Mouse (Mus musculus) MEL (cell line): Measurements from ENCODE around the gene Gabbr2. TPM values are rescaled to one million over a fixed set of nuclear protein-coding genes. Genes with fewer than 3 reads are reported as not detected.
"Not testable (repeated sequence)": the region's sequence is repeated elsewhere in the genome, so short reads cannot be mapped to it uniquely, and the experiment has no call there.

Source experiments
- DNase-seq: peaks from one replicate; pipeline ENCODE4 v3.0.0; 2011; ENCODE audit warnings: low read depth, low spot score
- H3K27ac ChIP-seq: 2 replicates; pipeline ENCODE4 v1.5.1; 2012; ENCODE audit warnings: low read depth, mild to moderate bottlenecking, control low read depth, low read length, moderate library complexity; ENCODE audit not compliant: control insufficient read depth
- H3K27me3 ChIP-seq, 2 experiments: fragments of 150-350 bp in 1 of 2; sonication (generic) in 1 of 2; 2 replicates each; pipeline ENCODE4 v1.6.1; 2012; ENCODE audit warnings: low read length in 2 of 2, mild to moderate bottlenecking in 2 of 2, improper control_type of control experiment in 1 of 2, moderate library complexity in 1 of 2; ENCODE audit not compliant: insufficient read depth in 2 of 2, control insufficient read depth in 1 of 2
- H3K36me3 ChIP-seq, 2 experiments: 2 replicates each; pipeline ENCODE4 v1.6.1; 2012 to 2014; ENCODE audit warnings: low read length in 2 of 2, improper control_type of control experiment in 1 of 2, inconsistent platforms in 1 of 2, mild to moderate bottlenecking in 1 of 2; ENCODE audit not compliant: insufficient read depth in 2 of 2, control insufficient read depth in 1 of 2
- H3K4me1 ChIP-seq, 2 experiments: fragments of 150-350 bp in 1 of 2; sonication (generic) in 1 of 2; 2 replicates each; pipeline ENCODE4 v1.6.1; 2012; ENCODE audit warnings: low read length in 2 of 2, improper control_type of control experiment in 1 of 2, mild to moderate bottlenecking in 1 of 2; ENCODE audit not compliant: insufficient read depth in 2 of 2, control insufficient read depth in 1 of 2
- H3K4me3 ChIP-seq, 2 experiments: fragments of 150-350 bp in 1 of 2; sonication (generic) in 1 of 2; 2 replicates each; pipeline ENCODE4 v1.5.1; 2012; ENCODE audit warnings: low read depth in 2 of 2, low read length in 2 of 2, mild to moderate bottlenecking in 2 of 2, moderate library complexity in 2 of 2, control low read depth in 1 of 2, improper control_type of control experiment in 1 of 2; ENCODE audit not compliant: control insufficient read depth in 1 of 2, insufficient read depth in 1 of 2
- H3K79me2 ChIP-seq: 2 replicates; pipeline ENCODE4 v1.6.1; 2012; ENCODE audit warnings: mild to moderate bottlenecking, low read length, moderate library complexity; ENCODE audit not compliant: control insufficient read depth, poor library complexity, insufficient read depth
- H3K9ac ChIP-seq: 2 replicates; pipeline ENCODE4 v1.6.1; 2012; ENCODE audit warnings: low read depth, mild to moderate bottlenecking, control low read depth, low read length, moderate library complexity; ENCODE audit not compliant: control insufficient read depth, poor library complexity, severe bottlenecking
- H3K9me3 ChIP-seq: fragments of 150-350 bp; sonication (generic); replicated peaks from 2 replicates; pipeline ENCODE4 v1.6.1; 2012; ENCODE audit warnings: mild to moderate bottlenecking, low read length, improper control_type of control experiment, moderate library complexity; ENCODE audit not compliant: insufficient read depth
- CHD2 ChIP-seq: IDR thresholded peaks from 2 replicates; pipeline ENCODE4 v1.6.1; 2011; ENCODE audit warnings: low read length, improper control_type of control experiment
- CTCF ChIP-seq, 3 experiments: IDR thresholded peaks in 2 of 3; conservative IDR thresholded peaks in 1 of 3; 2 replicates each; pipeline ENCODE4 v1.5.1; 2011 to 2012; ENCODE audit warnings: low read length in 3 of 3, low read depth in 2 of 3, mild to moderate bottlenecking in 2 of 3, improper control_type of control experiment in 1 of 3, inconsistent platforms in 1 of 3, mixed read lengths in 1 of 3, moderate library complexity in 1 of 3; ENCODE audit not compliant: control insufficient read depth in 1 of 3, insufficient read depth in 1 of 3, poor library complexity in 1 of 3, severe bottlenecking in 1 of 3
- E2F4 ChIP-seq: IDR thresholded peaks from 2 replicates; pipeline ENCODE4 v1.6.1; 2011; ENCODE audit warnings: low read depth, low read length, improper control_type of control experiment, borderline replicate concordance
- GATA1 ChIP-seq: IDR thresholded peaks from 2 replicates; pipeline ENCODE4 v1.6.1; 2011; ENCODE audit warnings: low read depth, low read length, improper control_type of control experiment
- HCFC1 ChIP-seq: IDR thresholded peaks from 2 replicates; pipeline ENCODE4 v1.6.1; 2012; ENCODE audit warnings: low read depth, mild to moderate bottlenecking, inconsistent platforms, low read length, improper control_type of control experiment, moderate library complexity
- MAFK ChIP-seq: IDR thresholded peaks from 2 replicates; pipeline ENCODE4 v1.6.1; 2011; ENCODE audit warnings: low read depth, mild to moderate bottlenecking, low read length, improper control_type of control experiment, borderline replicate concordance
- MAX ChIP-seq: IDR thresholded peaks from 2 replicates; pipeline ENCODE4 v1.6.1; 2011; ENCODE audit warnings: low read length, improper control_type of control experiment
- MEF2A ChIP-seq: IDR thresholded peaks from 2 replicates; pipeline ENCODE4 v1.6.1; 2014; ENCODE audit warnings: low read depth, mild to moderate bottlenecking, inconsistent platforms, low read length, improper control_type of control experiment; ENCODE audit not compliant: poor library complexity, insufficient replicate concordance, severe bottlenecking; ENCODE audit errors: extremely low read depth
- MYB ChIP-seq: IDR thresholded peaks from 2 replicates; pipeline ENCODE4 v1.6.1; 2011; ENCODE audit warnings: mild to moderate bottlenecking, low read depth, low read length, improper control_type of control experiment
- POLR2AphosphoS5 ChIP-seq: IDR thresholded peaks from 2 replicates; pipeline ENCODE4 v1.6.1; 2012; ENCODE audit warnings: low read depth, borderline replicate concordance, mild to moderate bottlenecking, inconsistent platforms, low read length, moderate library complexity, mixed read lengths
- RAD21 ChIP-seq: IDR thresholded peaks from 2 replicates; pipeline ENCODE4 v1.6.1; 2011; ENCODE audit warnings: mild to moderate bottlenecking, low read depth, low read length, improper control_type of control experiment
- TCF12 ChIP-seq: IDR thresholded peaks from 2 replicates; pipeline ENCODE4 v1.6.1; 2014; ENCODE audit warnings: low read depth, mild to moderate bottlenecking, inconsistent platforms, low read length, improper control_type of control experiment, moderate library complexity
- USF2 ChIP-seq, 2 experiments: IDR thresholded peaks; 2 replicates each; pipeline ENCODE4 v1.6.1; 2011 to 2012; ENCODE audit warnings: improper control_type of control experiment in 2 of 2, low read length in 2 of 2, borderline replicate concordance in 1 of 2, inconsistent platforms in 1 of 2, low read depth in 1 of 2, mild to moderate bottlenecking in 1 of 2; ENCODE audit not compliant: insufficient read depth in 1 of 2
- ZC3H11A ChIP-seq: IDR thresholded peaks from 2 replicates; pipeline ENCODE4 v1.6.1; 2012; ENCODE audit warnings: low read depth, mild to moderate bottlenecking, inconsistent platforms, low read length, improper control_type of control experiment
- ZNF384 ChIP-seq: IDR thresholded peaks from 2 replicates; pipeline ENCODE4 v1.6.1; 2012; ENCODE audit warnings: low read depth, mild to moderate bottlenecking, inconsistent platforms, low read length, improper control_type of control experiment
- polyA plus RNA-seq, 2 experiments: library from polyadenylated mRNA; stranded (reverse) in 1 of 2; unstranded in 1 of 2; fragments of >175 nt in 1 of 2; fragments of >200 nt in 1 of 2; gene quantifications; 2 replicates each; pipeline versions ENCODE4 v1.2.1 to v1.2.4; 2012; ENCODE audit warnings: low replicate concordance in 2 of 2, low read depth in 1 of 2; ENCODE audit not compliant: insufficient read length in 2 of 2, insufficient read depth in 1 of 2, missing spikeins in 1 of 2
- total RNA-seq: library from RNA; depleted of rRNA; stranded (reverse); fragments of 300-350 nt; gene quantifications from 2 replicates; pipeline ENCODE4 v1.2.3, GENCODE M21; 2012

The Gabbr2 gene
- total and polyA plus RNA-seq, 3 experiments: not detected

DNA sequence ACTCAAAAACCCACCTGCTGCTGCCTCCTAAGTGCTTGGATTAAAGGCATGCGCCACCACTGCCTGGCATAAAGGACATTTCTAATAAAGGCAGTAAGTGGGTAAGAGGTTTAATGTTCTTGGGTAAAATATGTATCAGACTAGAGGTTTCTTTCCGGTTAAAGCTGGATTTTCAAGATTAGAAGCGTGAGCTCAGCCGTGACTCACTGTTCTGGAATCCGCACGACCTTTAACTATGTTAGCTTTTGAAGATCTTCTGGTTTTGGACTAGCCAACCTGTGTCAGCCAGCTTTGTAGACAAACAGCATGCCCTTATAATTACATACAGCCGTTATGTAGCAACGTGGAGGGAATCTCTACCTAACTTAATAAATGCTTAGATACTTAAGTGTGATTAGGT is 351.8 kb downstream of the Gabbr2 start:
- no peaks in the 10 kb centered on the region for H3K36me3 ChIP-seq
- H3K27ac ChIP-seq: no peak overlapping the region
- no peak overlapping the region for H3K4me3 ChIP-seq
- TF ChIP-seq HCFC1 (no peak), E2F4 (no peak), MAFK (no peak), POLR2AphosphoS5 (no peak), CTCF (IDR thresholded peaks at IDR 0.05 in 2 of 3, conservative IDR thresholded peaks at IDR 0.05 in 1 of 3; ENCODE audit: control insufficient read depth in 1 of 3, insufficient read depth in 1 of 3, low read depth in 2 of 3, low read length in 3 of 3, poor library complexity in 1 of 3, severe bottlenecking in 1 of 3) (no peak), MEF2A (no peak), USF2 (IDR thresholded peaks at IDR 0.05; ENCODE audit: borderline replicate concordance in 1 of 2, insufficient read depth in 1 of 2, low read depth in 1 of 2, low read length in 2 of 2) (no peak), RAD21 (no peak), MYB (no peak), TCF12 (no peak), ZNF384 (no peak), CHD2 (no peak), MAX (no peak), GATA1 (no peak), ZC3H11A (no peak)
- H3K9me3 ChIP-seq: no peaks in the 10 kb centered on the region
- no peak for DNase-seq
- H3K9ac ChIP-seq: no peak overlapping the region
- H3K4me1 ChIP-seq: no peaks in the 10 kb centered on the region
- H3K27me3 ChIP-seq: peaks cover 3 to 9% of the 10 kb centered on the region in 2 experiments; a peak in 3 of 4 replicates
- no peaks in the 10 kb centered on the region for H3K79me2 ChIP-seq

- H3K36me3 ChIP-seq, H3K4me1 ChIP-seq, DNase-seq, H3K27me3 ChIP-seq, H3K9ac ChIP-seq, H3K9me3 ChIP-seq, H3K27ac ChIP-seq, H3K79me2 ChIP-seq, H3K4me3 ChIP-seq: not testable (repeated sequence)
These were observed 354.4 kb downstream of the Gabbr2 start for GRCm38 (mm10) chr4:46637250-46637649.
